In the genomic region with DNA sequence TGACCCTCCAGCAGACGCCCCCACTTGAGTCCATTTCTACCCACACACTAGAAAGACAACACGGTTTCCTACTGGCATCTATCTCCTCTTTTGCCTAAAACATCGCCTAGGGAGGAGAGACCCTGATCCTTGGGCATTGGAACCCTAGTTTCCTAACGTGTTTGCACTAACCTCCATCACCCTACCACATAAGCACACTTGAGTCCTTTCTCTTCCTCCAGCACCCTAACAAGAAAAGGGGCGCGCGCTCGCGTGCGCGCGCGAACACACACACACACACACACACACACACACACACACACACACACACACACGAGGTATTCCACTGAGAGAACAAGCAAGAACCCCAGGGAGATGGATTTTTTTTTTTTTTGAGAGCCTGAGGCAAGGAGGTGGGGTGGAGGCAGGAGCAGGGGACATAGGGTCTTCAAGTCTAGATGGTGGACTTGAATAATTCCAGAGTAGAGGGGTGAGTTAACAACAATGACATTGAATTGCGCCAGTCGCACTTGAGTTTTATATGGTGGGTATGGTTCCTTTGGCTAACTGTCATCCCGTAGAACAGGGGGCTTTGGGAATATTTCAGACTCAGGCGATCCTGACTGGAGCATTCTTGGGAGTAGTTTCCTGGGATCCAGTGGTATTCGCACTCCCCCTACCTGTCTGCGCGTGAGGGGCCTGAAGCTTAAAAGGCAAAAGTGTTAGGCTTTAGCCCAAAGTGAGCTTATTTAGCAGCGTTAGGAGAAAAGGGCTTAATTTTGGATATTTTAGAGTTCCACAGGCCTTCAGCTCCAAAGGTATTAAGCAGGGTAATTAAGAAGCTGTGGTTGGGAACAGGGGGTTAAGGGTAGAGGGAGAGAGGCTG, we compare ENCODE assay signal across 9 mouse cellular contexts. TPM values are rescaled to one million over a fixed set of nuclear protein-coding genes. Genes with fewer than 3 reads are reported as not detected.
DNase-seq lines count a peak whose midpoint lies in the region; ATAC-seq lines count a peak whose summit lies in the region.
"Had no signal": no experiment of that assay in that cellular context is flagged by ENCODE, and none has a peak within 500 bp of the region (broad histone marks: within the 10 kb centered on the region; RNA-seq: fewer than 3 reads in every experiment).

No protein-coding gene starts in this region.

- H3K4me1 ChIP-seq in heart, embryonic 10.5 days = no peaks in the 10 kb centered on the region
- H3K4me1 ChIP-seq in forebrain, embryonic 14.5 days (ENCODE audit: control insufficient read depth, insufficient read depth, low read length) = no peaks in the 10 kb centered on the region
- H3K4me1 ChIP-seq in liver, embryonic 16.5 days (ENCODE audit: control insufficient read depth, low read depth, low read length) = no peaks in the 10 kb centered on the region
- no peaks in the 10 kb centered on the region for H3K4me1 ChIP-seq in stomach, embryonic 15.5 days

- no peaks in the 10 kb centered on the region for H3K36me3 ChIP-seq in heart, embryonic 10.5 days
- no peaks in the 10 kb centered on the region for H3K36me3 ChIP-seq in forebrain, embryonic 14.5 days (ENCODE audit: control insufficient read depth, insufficient read depth, low read length)
- no peaks in the 10 kb centered on the region for H3K36me3 ChIP-seq in liver, embryonic 16.5 days (ENCODE audit: control insufficient read depth, insufficient read depth)
- H3K36me3 ChIP-seq in stomach, embryonic 15.5 days = no peaks in the 10 kb centered on the region

- peak overlapping the region; percentile 58 for H3K4me2 ChIP-seq in forebrain, embryonic 14.5 days (ENCODE audit: low read length)
- peak overlapping the region; percentile 20; the same call in 1 of the 2 replicates for H3K4me2 ChIP-seq in liver, embryonic 16.5 days (ENCODE audit: low read depth, low read length)
- peak overlapping the region; percentile 69 for H3K4me2 ChIP-seq in stomach, embryonic 15.5 days

- peak; percentile 15 for ATAC-seq in forebrain, embryonic 14.5 days
- no peak for ATAC-seq in liver, embryonic 16.5 days (ENCODE audit: low read depth)
- ATAC-seq in stomach, embryonic 15.5 days (ENCODE audit: insufficient read depth, low FRiP score, low read depth) = no peak
- ATAC-seq in monocyte, adult 5-6 weeks (replicated peaks; ENCODE audit: insufficient number of reproducible peaks, low FRiP score, low TSS enrichment, poor library complexity, severe bottlenecking) = no peak

- H3K9ac ChIP-seq in forebrain, embryonic 14.5 days (ENCODE audit: low read length) = peak overlapping the region; percentile 62
- H3K9ac ChIP-seq in liver, embryonic 16.5 days (ENCODE audit: low read depth, low read length) = no peak overlapping the region
- H3K9ac ChIP-seq in stomach, embryonic 15.5 days = no peak overlapping the region

- H3K27ac ChIP-seq in heart, embryonic 10.5 days = 0 out of 2 replicates have a peak overlapping the region, but pooled peaks have one; percentile 42
- H3K27ac ChIP-seq in forebrain, embryonic 14.5 days (ENCODE audit: low read depth, low read length) = 0 out of 2 replicates have a peak overlapping the region, but pooled peaks have one; percentile 55
- no peak overlapping the region for H3K27ac ChIP-seq in liver, embryonic 16.5 days (ENCODE audit: low read length)
- H3K27ac ChIP-seq in stomach, embryonic 15.5 days = no peak overlapping the region

- 16% methylated on average over 20 of the region's 22 CpGs for WGBS in heart, embryonic 10.5 days
- 24% methylated on average over 22 of the region's 22 CpGs for WGBS in forebrain, embryonic 14.5 days
- WGBS in liver, embryonic 16.5 days (ENCODE audit: insufficient replicate concordance) = 14% methylated on average over 12 of the region's 22 CpGs
- WGBS in stomach, embryonic 15.5 days = 19% methylated on average over 22 of the region's 22 CpGs

- no peak for DNase-seq in heart, embryonic 10.5 days (ENCODE audit: low spot score)
- DNase-seq in heart, postnatal 25 days (ENCODE audit: low spot score) = no peak
- DNase-seq in brain, adult 2 months (ENCODE audit: low read depth, low spot score) = peak; percentile 51
- DNase-seq in forebrain, embryonic 14.5 days (ENCODE audit: low spot score) = peak; percentile 29
- DNase-seq in testis, postnatal 14 days (ENCODE audit: low spot score) = no peak

- peaks cover 7% of the 10 kb centered on the region; the same call in 1 of the 2 replicates for H3K27me3 ChIP-seq in heart, embryonic 10.5 days (ENCODE audit: insufficient read depth, poor library complexity, severe bottlenecking)
- H3K27me3 ChIP-seq in forebrain, embryonic 14.5 days (replicated peaks; ENCODE audit: control insufficient read depth, insufficient read depth, low read length) = no peaks in the 10 kb centered on the region
- H3K27me3 ChIP-seq in liver, embryonic 16.5 days (ENCODE audit: control insufficient read depth, insufficient read depth, low read depth, low read length) = no peaks in the 10 kb centered on the region; the same call in 1 of the 2 replicates
- no peaks in the 10 kb centered on the region for H3K27me3 ChIP-seq in stomach, embryonic 15.5 days (replicated peaks)

- peak overlapping the region; percentile 60 for H3K4me3 ChIP-seq in heart, embryonic 10.5 days
- peak overlapping the region; percentile 46 for H3K4me3 ChIP-seq in forebrain, embryonic 14.5 days (ENCODE audit: low read depth, low read length)
- no peak overlapping the region for H3K4me3 ChIP-seq in liver, embryonic 16.5 days (ENCODE audit: low read depth, low read length)
- H3K4me3 ChIP-seq in stomach, embryonic 15.5 days (replicated peaks) = peak overlapping the region; percentile 41

- intact Hi-C loops in heart, postnatal 25 days (cut with DNase I) = no loop called here

- no peaks in the 10 kb centered on the region for H3K9me3 ChIP-seq in heart, embryonic 10.5 days
- no peaks in the 10 kb centered on the region for H3K9me3 ChIP-seq in forebrain, embryonic 14.5 days (replicated peaks; ENCODE audit: control insufficient read depth, low read length)
- H3K9me3 ChIP-seq in liver, embryonic 16.5 days (replicated peaks; ENCODE audit: control insufficient read depth, low read length) = no peaks in the 10 kb centered on the region
- no peaks in the 10 kb centered on the region for H3K9me3 ChIP-seq in stomach, embryonic 15.5 days

RNA-seq across cellular contexts. Expression of a gene that starts 0.6 kb away (rescaled TPM):
- polyA plus RNA-seq in heart, embryonic 10.5 days (2016; fragmentation: Nextera tagmentation; extraction: Ambion mirVana) = 2.8 and 5.2 TPM in 2 replicates
- total RNA-seq in heart, postnatal 25 days (2021) = 1 to 10 TPM; 1.5 to 1.7 TPM
- 6.7 and 9.5 TPM in 2 replicates for polyA plus RNA-seq in forebrain, embryonic 14.5 days (2014; fragmentation: Nextera tagmentation; extraction: Ambion mirVana)
- 0.06 and 0.09 TPM in 2 replicates for polyA plus RNA-seq in liver, embryonic 16.5 days (2015; fragmentation: Nextera tagmentation; extraction: Ambion mirVana)
- 2.6 and 3.2 TPM in 2 replicates for polyA plus RNA-seq in stomach, embryonic 15.5 days (2015; fragmentation: Nextera tagmentation; extraction: Ambion mirVana)
- total RNA-seq in monocyte, adult 5-6 weeks (2017) = not detected in 3 replicates
- polyA plus RNA-seq: C2C12 had no signal

Comparison
In these comparisons a context has a peak if more than half of its experiments do, and no peak if none do; other contexts are left out.
1. DNase-seq: peak in brain, adult 2 months (single experiment) and forebrain, embryonic 14.5 days (single experiment); none in heart, embryonic 10.5 days (single experiment), heart, postnatal 25 days (single experiment) and testis, postnatal 14 days (single experiment).
2. H3K27ac ChIP-seq: peak in heart, embryonic 10.5 days (single experiment) and forebrain, embryonic 14.5 days (single experiment); none in liver, embryonic 16.5 days (single experiment) and stomach, embryonic 15.5 days (single experiment).
3. Peak in every context shown above with its lines, with median percentiles within 50 percentile points of each other: H3K4me2 ChIP-seq.